Mouse (Mus musculus) ovary, adult 18-20 months (tissue): ENCODE measurements at regions not wholly inside any gene's neighbourhood (a gene's known extent, or its start where the extent isn't known, plus 50 kb on each side); places are given as distances from the start of the nearest gene placed in this dataset.

Experiments used
- DNase-seq: peaks from one replicate; pipeline ENCODE4 v3.0.0; 2022; ENCODE audit warnings: low spot score, mixed read lengths

DNA sequence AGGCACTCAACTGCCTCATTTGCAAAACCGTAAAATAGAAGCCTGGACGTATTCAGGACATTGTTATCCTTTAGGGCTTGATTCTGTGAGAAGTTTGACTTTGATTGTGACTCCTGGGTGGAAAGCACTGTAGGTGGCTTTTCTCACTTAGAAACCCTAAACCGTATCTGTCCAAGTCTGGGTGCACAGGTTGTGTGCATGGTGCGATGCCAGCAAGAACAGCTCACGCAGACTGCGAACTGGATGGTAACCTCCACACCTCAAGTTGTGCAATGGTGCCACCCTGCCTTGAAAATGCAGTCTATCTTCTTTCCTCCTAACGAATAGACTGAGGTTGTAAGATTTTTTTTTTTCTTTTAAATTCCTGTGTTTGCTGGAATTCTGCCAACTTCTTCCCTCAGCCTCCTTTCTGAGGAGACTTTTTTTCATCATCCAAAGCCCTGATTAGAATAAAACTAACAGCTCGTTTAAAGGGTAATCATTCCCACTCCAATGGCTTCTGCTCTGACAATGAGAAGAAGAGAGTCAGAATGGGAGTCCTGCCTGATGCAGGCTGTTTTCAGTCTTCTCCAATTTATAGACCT lies 383.8 kb upstream of the Slc30a5 start:
- DNase-seq, result no peak

DNA sequence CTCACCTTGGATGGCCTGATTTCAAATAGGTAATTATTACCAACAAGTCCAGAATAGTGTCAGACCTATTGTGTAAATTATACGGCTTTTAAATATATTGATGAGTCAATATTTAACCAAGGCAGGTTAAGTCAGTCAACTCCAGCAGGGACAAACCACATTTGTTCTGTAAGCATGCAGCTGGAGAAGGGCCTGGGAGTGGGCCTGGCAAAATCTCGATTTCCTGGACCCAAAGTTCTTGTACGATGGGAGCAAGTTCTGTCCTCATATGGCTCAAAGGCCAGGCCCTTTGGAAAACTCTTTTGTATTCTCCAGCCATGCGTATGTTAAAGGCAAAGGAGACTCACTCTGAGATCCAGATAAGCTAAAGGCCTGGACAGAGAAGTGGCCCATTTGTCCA lies 383.2 kb upstream of the Slc30a5 start:
- no peak for DNase-seq

DNA sequence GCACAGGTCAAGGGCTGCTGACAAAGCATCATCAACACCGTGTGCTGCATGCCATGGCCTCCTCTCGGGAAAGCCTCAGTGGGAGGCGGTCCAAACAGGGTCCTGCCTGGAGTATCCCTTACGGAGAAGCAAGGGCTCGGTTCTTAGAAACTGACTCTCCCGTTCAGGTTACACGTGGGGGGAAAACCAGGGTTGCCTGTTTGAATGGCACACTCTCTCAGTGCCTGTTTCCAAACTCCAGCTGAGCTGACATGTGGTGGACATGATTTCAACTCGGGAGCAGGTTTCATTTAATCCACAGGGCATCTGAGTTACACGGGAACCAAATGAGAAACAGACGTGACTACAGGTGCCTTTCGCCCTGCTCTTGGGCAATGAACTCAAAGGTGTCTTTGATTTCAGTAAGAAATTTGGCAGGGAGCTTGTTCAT lies 382.6 kb upstream of the Slc30a5 start:
- DNase-seq, result no peak

DNA sequence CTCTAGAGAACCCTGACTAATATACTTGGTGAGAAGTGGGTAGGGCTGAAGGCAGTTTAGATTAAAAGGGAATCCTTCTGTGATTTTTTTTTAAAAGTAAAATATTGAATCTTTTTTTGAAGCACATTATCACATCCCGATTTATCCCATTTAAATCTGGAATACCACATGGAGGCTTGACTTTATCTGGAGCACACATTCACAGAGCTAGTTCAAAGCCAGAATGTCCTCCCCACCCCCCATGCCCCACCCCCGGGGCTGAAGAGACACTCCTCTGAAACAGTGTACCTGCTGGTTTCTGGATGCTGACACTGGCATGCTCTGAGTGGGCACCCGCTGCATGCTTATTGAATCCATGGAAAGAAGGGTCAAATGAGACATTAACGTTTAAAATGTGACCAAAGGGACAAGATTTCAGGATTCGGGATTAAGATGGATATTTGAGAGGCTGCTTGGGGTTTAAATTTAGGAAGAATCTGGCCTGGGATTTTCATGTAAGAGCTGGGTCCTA lies 382.0 kb upstream of the Slc30a5 start:
- DNase-seq, result no peak

DNA sequence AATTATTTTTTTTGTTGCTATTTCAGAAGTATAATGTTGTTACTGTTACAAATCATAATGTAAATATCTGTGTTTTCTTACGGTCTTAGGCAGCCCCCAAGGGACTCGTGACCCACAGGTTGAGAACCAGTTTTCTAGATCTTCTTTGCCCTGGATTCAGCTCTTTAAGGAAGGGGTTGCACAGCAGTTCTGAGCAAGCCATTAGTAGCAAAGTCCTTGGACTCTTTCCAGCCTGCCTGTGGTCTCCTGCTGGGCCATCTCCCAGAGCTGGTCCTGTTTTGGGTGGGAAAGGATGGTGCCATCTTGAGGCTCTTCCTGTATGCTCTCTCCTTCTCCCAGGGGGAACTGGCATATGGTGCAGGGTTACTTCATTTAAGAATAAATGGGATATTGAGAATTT lies 380.9 kb upstream of the Slc30a5 start:
- no peak for DNase-seq

DNA sequence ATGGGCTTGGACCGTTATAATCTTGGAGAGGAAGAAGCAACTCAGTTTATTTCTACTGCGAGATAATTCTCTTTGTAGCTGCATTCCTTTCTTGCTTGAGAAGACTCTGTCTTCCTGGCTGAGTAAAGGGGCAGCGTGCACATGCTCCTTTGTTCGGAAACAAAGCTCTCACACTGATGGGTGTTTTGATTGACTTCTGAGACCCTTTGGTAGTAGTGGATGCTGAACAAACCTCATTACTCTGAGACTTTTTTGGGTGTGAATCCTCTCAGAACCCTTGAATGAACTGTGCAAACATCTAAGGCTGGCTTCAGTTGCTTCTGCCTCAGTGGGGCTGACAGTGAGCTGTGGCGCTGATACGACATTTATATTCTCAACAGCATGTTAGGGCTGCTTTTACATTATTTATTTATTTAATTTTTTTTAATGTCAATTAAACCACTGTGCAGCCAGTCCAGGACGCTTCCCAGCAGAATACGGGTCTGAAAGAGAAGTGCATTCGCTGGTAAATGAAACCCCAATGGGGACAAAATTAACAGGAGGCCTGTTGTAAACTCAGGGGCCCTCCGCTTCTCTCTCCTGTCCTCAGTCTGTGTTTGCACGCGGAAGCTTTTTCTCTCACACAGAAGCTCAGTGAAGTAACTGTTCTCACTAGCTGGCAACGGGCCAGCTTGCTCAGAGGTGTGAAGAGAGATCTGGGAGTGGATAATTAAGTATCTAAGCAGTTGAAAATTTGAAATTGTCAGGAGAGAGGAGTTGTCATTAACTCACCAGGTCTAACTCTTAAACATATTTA lies 380.1 kb upstream of the Slc30a5 start:
- no peak for DNase-seq

DNA sequence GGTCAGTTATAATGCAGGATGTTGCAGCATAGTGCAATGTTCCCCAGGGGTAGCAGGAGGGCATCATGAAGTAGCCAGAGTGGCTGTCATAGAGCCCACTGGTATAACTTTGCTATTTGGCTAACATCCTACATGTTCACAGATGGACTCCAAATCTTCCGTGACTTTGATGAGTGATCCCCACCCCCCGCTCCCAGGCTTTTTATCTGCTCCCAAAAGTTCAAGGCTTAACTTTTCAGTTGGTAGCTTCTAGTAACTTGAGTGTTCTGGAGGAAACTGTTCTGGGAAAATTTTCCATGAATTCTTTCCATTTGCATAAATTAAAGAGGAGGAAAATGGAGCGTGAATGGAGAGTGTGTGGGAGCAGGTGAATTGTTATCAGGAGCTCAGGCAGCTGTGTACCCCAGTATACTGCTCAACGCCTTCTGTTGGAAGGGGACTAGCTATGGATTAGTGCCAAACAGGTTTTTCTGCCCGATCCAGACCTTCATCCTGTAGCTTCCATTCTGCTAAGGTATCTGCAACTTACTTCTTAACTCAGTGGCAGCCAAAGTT lies 379.2 kb upstream of the Slc30a5 start:
- no peak for DNase-seq

DNA sequence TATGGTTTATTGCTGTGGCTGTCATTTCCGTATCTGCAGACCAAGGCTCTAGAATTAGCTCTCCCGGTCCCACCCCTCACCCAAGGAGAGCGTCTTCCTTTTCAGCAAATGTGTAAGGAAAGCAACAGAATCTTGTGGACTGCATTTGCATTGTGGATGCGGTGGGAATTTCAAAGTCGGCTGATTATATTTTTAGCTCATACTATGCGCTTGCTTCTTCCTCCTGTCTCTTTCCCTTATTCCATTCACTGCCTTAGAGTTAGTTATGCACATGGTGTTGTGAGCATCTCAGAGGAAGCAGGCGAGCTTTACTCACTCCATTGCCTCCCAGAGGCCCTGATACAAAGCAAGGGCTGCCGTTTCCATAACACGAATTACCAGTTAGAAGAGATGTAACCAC lies 375.6 kb upstream of the Slc30a5 start:
- no peak for DNase-seq

DNA sequence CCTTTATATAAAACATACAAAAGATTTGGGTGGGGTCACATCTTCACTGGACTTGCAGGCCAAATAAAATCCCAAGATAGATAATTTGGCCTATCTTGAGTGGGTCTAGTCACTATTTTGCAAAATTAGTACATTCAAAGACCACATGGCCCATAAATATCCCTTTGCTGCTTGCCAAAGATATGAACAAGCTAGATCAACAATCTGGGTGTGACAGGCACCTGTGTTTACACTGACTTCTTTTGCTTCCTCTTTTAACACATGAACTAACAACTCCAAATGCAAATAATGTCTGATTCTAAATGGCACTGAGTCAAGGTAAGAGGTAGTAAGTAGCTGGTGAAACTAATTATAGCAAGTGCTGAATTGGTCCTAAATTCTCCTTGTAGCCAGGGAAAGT lies 370.2 kb upstream of the Slc30a5 start:
- no peak for DNase-seq

DNA sequence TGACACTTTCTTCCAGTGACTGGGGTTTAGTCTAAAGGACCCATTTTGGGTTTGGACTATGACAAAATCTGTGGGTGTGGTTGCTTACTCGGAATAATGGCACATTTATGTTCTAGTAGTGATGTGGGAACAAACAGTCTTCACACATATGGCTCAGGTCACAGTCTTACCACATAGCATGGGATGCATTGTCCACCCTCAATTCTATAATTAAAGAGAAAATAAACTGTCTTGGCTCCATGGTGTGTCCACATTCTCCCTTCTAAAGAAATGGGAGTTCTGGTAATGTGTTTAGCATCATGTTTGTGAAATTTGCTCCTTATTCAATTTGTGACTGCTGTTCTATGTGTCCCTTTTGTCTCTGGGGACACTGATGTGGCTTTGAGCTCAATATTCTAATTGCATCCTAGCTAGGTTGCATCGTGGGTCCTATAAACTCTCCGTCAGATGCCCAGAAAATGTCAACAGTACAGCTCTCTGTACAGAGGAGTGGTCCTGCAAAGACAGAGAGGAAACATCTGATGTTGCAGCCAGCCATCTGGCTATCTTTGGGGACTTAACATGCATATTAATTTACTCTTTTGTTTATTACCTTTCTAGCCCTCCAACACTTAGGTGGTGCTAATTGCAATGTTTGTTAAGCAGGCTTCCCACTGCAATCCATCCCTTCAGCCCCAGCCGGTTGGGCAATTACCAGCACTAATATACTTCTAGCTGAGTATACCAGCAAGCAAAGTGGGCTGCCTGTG lies 369.5 kb upstream of the Slc30a5 start:
- no peak for DNase-seq

DNA sequence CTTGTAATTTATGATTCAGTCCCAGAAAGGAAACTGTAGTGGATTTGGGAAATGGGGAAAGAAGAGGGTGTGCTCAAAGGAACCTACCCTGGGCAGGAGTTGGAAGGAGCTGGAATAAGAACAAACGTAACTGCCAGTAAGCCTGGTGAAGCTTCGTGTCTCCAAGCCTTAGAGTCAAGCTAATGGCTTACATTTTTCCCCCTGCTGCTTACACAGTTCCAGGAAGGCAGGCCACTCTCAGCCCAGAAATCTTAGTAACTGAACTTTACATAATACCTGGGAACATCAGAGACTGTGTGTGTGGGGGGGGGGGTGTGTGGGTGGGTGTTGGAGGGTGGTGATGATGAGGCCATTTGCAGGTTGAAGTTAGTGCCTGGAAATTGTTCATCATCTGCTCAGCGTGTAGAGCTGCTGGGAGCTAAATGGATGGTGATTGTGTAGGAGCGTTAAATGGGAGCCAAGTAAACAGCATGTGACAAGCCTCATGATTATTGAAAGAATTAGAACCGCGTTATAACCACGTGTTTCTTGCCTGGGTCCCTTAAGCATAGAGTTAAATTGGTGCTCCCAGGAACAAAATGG lies 357.1 kb upstream of the Slc30a5 start:
- no peak for DNase-seq

DNA sequence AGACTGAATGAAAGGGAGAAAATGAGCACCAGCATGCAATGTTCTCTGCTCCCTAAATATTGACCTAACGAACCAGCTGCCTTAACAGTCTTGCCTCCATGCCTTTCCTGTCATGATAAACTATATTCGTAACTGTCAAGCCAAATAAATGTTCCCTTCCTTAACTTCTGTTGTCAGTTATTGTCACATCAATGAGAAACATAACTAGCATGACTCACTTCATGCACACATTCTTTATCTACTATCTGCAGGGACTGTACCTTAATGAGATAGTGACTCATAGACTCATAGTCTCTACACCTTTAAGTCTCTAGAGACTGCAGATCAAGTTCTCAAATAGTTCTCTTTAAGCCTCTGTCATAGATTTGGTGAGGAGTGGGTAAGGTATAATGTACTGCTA lies 349.2 kb upstream of the Slc30a5 start:
- DNase-seq, result no peak

DNA sequence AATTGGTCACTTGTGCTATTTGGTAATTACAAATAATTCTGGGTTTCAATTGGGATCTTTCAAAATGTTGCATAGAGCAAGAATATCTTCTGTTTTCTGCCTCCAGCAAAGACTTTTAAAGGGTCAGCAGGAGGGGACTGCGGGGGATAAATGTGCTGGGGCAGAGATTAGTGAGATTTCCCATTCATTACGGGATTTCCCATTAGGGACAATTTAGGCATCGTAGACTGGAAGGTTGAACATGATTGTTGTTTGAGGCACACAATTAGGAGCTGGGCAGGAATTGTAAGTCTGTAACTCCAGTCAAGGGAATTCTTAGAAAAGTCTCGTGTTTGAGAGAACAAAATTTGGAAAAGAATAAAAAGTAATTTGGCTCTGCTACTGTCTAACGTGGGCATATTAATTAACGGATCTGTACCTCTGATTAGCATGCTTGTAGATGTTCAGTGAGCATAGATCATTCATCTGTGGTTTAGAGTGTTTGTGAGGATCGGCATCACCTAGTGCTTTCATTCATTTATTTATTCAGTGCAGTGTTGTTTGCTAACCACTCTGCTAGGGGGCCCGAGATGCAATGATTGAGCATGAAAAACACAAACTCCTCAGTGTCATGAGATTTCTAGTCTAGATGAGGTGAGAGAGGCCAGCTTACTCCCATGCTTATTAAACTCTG lies 341.9 kb upstream of the Slc30a5 start:
- DNase-seq, result no peak

DNA sequence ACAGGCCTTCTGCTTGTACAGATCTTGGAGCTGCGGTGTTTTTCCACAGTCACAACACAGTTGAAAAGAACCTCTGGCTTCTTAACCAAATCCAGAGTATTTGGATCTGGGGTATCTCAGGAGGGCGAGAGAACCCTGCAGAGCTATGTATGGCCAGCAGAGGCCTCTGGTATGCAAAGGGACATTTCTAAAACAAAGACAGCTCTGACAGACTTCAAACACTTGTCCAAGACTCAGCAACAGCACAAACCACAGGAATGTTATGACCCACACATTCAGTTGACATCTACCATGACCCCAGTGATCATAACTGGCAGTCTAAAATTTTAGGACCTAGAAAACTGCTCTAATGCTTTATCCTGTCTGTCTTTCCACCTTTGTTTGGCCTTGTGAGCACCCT lies 328.5 kb upstream of the Slc30a5 start:
- DNase-seq, result no peak

DNA sequence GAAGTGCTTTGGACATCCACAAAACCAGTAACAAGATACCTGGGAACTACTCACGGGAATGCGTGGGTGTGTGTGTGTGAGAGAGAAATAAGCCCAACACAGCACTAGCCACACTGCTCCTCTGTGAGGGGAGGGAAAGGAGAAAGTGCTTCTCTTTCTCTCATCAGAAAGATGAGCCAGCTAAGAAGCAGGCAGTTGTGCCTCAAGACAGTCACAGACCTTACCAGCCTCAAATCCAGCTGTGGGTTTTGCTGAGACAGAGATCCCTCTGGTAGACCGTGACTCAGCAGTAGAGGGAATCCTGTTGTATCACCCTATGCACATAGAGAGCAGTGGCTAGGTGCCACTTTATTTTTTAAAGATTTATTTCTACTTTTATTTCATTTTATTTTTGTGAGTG lies 326.7 kb upstream of the Slc30a5 start:
- DNase-seq, result no peak

DNA sequence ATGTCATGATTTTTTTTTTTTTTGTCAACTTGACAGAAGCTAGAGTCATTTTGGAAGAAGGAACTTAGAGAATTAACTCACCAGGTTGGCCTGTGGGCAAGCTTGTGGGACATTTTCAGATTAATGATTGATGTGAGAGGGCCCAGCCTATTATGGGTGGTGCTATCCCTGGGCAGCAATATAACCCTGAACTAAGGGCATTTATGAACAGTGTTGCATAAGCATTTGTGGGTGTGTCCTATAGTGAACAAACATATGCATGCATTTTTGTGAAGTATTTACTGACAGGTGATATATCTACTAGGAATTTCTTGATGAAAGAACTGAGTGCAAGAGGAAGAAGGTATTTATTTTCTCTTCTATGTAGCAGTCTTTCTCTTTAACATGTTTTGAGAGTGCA lies 320.5 kb upstream of the Slc30a5 start:
- no peak for DNase-seq

DNA sequence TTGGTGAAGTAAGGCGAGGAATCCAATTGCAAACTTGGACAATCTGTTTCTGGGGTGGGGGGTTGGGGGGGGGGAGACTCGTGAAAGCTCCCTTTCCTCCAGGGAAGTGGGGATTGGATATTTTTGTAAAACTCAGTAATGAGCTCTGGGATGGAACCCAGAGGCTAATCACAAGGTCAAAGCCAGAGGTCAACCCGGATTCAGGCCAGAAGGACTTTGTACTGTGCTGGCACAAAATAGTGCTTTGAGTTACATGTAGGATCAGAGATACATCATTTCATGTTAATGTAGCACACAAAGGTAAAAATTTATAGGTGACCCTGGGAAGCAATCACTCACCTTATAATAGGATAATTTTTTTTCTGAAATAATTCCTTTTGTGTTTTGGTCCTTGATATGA lies 309.5 kb upstream of the Slc30a5 start:
- DNase-seq, result peak; percentile 4

DNA sequence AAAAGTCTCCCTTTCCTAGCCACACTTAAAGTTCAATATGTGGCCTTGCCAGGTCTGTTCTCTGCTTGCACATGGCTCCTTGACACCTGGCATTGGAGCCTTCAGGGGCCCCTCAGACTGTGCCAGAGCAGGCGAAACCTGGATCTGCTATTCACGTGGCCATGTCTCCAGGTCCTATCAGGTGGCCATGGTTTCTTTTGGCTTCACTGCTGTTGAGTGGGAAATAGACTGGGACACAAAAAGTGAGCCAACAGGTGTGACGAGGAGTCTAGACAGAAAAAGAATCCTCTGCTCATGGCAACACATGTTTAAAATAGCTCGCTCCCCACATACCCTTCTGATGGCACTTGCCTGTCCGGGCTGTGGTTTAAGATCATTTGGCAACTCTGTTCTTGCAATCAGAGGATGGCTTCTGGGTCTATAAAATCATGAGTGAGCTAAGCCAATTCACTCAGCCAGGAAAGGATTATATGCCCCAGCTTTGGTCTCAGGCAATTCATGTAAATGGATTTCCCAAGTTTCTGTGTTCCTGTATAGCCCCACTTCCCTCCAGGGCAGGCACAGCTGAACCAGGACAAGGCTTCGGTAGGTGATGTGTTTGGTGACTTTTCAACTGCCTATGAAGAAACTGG lies 309.0 kb upstream of the Slc30a5 start:
- DNase-seq, result no peak

DNA sequence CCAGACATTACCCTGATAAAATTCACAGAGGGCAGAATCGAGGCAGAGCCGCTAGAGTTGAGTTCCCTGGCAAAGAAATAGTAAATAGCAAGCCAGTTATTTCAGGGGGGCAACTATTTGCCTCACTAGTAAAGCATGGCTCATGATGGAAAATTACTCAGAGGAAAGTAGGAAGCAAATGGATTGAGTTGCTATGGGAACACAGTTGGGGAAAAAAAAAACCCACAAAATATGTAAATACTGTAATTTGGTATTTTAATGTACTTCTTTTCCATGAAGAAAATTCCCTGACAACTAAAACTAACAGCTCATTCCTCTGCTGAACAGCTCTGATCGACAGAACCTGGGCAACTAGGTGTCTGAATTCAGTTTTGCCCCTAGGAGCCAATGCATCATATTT lies 296.2 kb upstream of the Slc30a5 start:
- no peak for DNase-seq

DNA sequence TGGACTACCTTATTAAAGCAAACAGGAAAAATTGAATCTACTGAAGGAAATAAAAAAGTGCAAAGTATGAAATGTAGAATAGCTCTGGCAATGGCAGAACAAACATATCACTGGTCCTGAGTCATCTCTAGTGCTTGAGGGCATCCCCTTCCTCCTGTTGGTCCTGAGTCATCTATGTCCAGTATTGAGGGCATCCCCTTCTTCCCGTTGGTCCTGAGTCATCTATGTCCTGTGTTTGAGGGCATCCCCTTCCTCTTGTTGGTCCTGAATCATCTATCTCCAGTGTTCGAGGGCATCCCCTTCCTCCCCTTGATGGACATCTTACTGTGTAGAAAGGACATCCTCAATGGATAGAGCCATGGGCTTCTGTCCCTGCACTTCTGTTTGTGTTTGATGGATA lies 294.6 kb upstream of the Slc30a5 start:
- DNase-seq, result no peak

DNA sequence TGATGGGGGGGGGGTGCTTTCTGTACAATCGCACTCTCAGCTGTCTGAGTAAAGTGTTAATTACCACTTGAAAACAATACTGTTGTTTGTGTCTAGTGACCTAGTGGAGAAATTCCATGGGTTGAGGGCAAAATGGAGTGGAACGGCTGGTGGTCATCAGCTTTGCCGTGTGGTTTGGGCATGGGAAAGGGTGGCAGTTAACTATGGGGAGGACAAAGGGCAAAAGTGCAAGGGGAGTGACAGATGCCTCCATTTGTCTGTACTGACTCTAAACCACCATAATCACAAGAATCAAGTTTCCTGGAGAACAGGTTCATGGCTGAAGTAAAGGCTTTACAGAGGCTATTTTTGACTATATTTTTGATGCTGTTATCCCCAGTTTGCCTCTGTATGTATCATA lies 294.0 kb upstream of the Slc30a5 start:
- DNase-seq, result no peak
